Mouse (Mus musculus): ENCODE data around the gene Gna13. TPM values are rescaled to one million over a fixed set of nuclear protein-coding genes. Genes with fewer than 3 reads are reported as not detected.

Gna13 gene
- 10 to 100 TPM; 67.7 to 84.9 TPM for total RNA-seq (2023)

DNA sequence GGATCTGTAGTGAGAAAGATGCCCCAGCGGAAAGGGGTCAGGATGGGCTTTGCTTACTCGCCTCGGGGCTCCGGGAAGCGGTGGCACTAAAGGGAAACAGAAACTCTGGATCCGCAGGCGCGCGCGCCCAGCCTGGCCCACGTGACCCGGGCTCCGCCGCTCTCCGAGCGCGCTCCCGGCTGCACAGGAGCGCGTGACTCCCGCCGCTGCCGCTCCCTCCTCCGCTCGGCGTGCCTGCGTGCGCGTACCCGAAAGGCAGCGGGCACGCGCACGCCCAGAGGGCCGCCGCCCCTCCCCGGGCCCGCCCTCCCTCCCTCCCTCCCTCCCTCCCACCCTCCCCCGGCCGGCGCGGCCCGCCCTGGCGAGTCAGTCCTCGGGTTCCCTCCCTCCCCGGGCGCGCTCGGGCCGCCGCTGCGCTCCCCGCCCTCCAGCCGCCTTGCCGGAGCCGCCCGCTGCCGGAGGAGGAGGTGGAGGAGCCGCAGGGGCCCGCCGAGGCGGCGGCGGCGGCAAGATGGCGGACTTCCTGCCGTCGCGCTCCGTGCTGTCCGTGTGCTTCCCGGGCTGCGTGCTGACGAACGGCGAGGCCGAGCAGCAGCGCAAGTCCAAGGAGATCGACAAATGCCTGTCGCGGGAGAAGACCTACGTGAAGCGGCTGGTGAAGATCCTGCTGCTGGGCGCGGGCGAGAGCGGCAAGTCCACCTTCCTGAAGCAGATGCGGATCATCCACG lies at the start of gene Gna13:
Gna13 (plus strand) TSS at position 369 of the 728 bp plus-strand sequence.

DNA sequence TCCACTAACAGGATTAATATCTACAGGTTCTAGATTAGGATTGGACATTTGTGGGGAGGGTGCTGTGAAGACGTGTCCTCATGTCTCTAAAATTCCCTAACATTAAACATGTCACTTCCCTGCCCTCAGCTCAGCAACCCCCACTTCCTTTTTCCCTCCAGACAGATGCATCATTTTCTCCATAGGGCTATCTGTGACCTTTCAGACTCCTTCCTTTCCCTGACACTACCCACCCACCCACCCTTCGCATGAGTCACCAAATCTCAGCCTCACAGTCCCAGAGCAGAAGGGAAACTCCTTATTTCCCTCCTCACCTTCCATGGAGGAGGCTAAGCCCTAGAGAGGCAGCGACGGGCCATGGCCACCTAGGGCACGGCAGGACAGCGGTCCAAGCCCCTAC lies 51.0 kb downstream of the Gna13 start, which contains the start of gene 9930022D16Rik:
9930022D16Rik (plus strand) TSS at position 301 of the 400 bp plus-strand sequence.

DNA sequence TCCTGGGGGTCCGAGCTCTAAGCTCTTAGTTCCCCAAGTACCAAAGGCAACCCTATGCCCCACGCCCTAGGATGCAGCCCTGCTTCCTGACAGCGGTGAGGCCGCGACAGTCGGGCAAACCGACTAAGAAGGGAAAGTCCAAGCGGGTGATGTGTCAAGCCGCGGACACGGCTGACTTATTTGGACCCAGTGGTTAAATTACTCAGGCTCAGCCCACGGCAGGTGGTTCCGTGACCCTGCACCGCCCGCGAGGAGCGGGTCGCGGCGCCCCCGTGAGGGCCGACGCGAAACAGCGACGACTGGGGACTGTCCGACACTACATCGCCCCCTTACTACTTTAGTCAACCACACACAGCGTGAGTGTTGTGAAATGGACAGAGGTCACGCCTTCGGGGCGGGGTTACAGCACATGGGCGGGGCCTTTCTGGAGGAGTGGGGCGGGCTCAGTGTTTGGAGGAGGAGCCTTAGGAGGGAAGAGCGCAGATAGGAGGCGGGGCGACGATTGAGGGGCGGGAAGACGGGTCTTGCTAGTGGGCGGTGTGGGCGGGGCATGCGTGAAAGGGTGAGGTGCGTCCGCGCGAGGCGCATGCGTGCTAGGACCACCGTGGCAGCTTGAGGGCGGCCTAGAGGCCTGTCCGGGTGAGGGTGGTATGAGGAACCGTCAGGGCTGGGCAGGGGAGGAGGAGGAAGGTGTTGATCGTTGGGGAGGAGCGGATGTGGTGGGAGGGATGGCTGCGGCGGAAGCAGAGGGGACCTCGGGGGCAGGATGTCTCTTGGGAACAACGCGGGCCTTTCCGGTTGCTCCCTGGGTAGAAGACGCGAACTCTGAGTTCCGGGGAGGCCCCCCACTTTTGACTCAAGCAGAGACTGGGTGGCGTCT lies 63.0 kb downstream of the Gna13 start, which contains the start of gene Amz2:
Amz2 (plus strand) TSS at position 555 of the 880 bp plus-strand sequence.

Other genes with a start within 250 kb of the Gna13 start
- gene E030025P04Rik, start 218.5 kb upstream of the Gna13 start, total RNA-seq (2023), result not detected
- gene Rgs9, start 64.7 kb upstream of the Gna13 start, total RNA-seq (2023), result 1 to 10 TPM; 4.9 to 5.4 TPM
- not detected for gene 9930022D16Rik, start 51.1 kb downstream of the Gna13 start, total RNA-seq (2023)
- 10 to 100 TPM; 17.9 to 20.1 TPM for gene Amz2, start 63.1 kb downstream of the Gna13 start, total RNA-seq (2023)
- gene Arsg, start 110.5 kb downstream of the Gna13 start, total RNA-seq (2023), result 10 to 100 TPM; 28.4 to 38.3 TPM
- gene Slc16a6, start 110.8 kb downstream of the Gna13 start, total RNA-seq (2023), result 10 to 100 TPM; 59.3 to 62.7 TPM
- 10 to 100 TPM; 44.9 to 45.6 TPM for gene Wipi1, start 249.1 kb downstream of the Gna13 start, total RNA-seq (2023)

All from neutrophil, adult 83 days (primary cell).